Mouse (Mus musculus): Measurements from ENCODE around the gene Cpne7. TPM values are rescaled to one million over a fixed set of nuclear protein-coding genes. Genes with fewer than 3 reads are reported as not detected.

Cpne7 gene
- polyA plus RNA-seq, 1 experiment = 20.9 TPM

- TF ChIP-seq GATA1 (IDR thresholded peaks at IDR 0.05; ENCODE audit: low read length) = no peak
These were observed 20.5 kb downstream of the Cpne7 start for GRCm38 (mm10) chr8:123137645-123138077.

- no peak for TF ChIP-seq GATA1 (IDR thresholded peaks at IDR 0.05; ENCODE audit: low read length)
These were observed 21.6 kb downstream of the Cpne7 start for GRCm38 (mm10) chr8:123138741-123139140.

GRCm38 (mm10) chr8:123141741-123142462 is 24.7 kb downstream of the Cpne7 start:
- TF ChIP-seq GATA1 (IDR thresholded peaks at IDR 0.05; ENCODE audit: low read length) = no peak

GRCm38 (mm10) chr8:123145279-123145678 is 28.1 kb downstream of the Cpne7 start:
- no peak for TF ChIP-seq GATA1 (IDR thresholded peaks at IDR 0.05; ENCODE audit: low read length)

GRCm38 (mm10) chr8:123146390-123146789 is 29.2 kb downstream of the Cpne7 start:
- TF ChIP-seq GATA1 (IDR thresholded peaks at IDR 0.05; ENCODE audit: low read length) = no peak

- TF ChIP-seq GATA1 (IDR thresholded peaks at IDR 0.05; ENCODE audit: low read length) = no peak
These were observed 33.6 kb downstream of the Cpne7 start for GRCm38 (mm10) chr8:123150737-123151171.

GRCm38 (mm10) chr8:123155177-123155576 is 38.0 kb downstream of the Cpne7 start:
- no peak for TF ChIP-seq GATA1 (IDR thresholded peaks at IDR 0.05; ENCODE audit: low read length)

- TF ChIP-seq GATA1 (IDR thresholded peaks at IDR 0.05; ENCODE audit: low read length) = no peak
These were observed 39.0 kb downstream of the Cpne7 start for GRCm38 (mm10) chr8:123156070-123156773.

GRCm38 (mm10) chr8:123157888-123158465 is 40.8 kb downstream of the Cpne7 start, which contains the start of gene Sult5a1:
Gene Sult5a1, minus strand, starts transcription at chr8:123158315.
- TF ChIP-seq GATA1 (IDR thresholded peaks at IDR 0.05; ENCODE audit: low read length) = no peak

- no peak for TF ChIP-seq GATA1 (IDR thresholded peaks at IDR 0.05; ENCODE audit: low read length)
These were observed 64.2 kb downstream of the Cpne7 start for GRCm38 (mm10) chr8:123181391-123181790.

Other genes starting within 250 kb of the Cpne7 start
- gene Ankrd11, start 75.1 kb upstream of the Cpne7 start, polyA plus RNA-seq (2012) = 116 and 137 TPM in 2 replicates
- gene Spg7, start 54.4 kb upstream of the Cpne7 start, polyA plus RNA-seq (2012) = 42.9 and 50.3 TPM in 2 replicates
- 3,898 and 4,864 TPM in 2 replicates for gene Rpl13, start 15.0 kb upstream of the Cpne7 start, polyA plus RNA-seq (2012)
- gene Sult5a1, start 40.9 kb downstream of the Cpne7 start, polyA plus RNA-seq (2012) = not detected in 2 replicates
- gene Dpep1, start 68.9 kb downstream of the Cpne7 start, polyA plus RNA-seq (2012) = not detected in 2 replicates
- 46.9 and 51.5 TPM in 2 replicates for gene Chmp1a, start 95.4 kb downstream of the Cpne7 start, polyA plus RNA-seq (2012)
- 0.21 and 0.54 TPM in 2 replicates for gene Spata33, start 95.5 kb downstream of the Cpne7 start, polyA plus RNA-seq (2012)
- 69.4 and 91.1 TPM in 2 replicates for gene Cdk10, start 107.5 kb downstream of the Cpne7 start, polyA plus RNA-seq (2012)
- gene Spata2l, start 118.9 kb downstream of the Cpne7 start, polyA plus RNA-seq (2012) = 4.9 and 6.5 TPM in 2 replicates
- gene Zfp276, start 136.8 kb downstream of the Cpne7 start, polyA plus RNA-seq (2012) = 7.1 and 8.6 TPM in 2 replicates
- gene Vps9d1, start 137.0 kb downstream of the Cpne7 start, polyA plus RNA-seq (2012) = 65.3 and 87.9 TPM in 2 replicates
- 51.2 and 55.3 TPM in 2 replicates for gene Fanca, start 201.2 kb downstream of the Cpne7 start, polyA plus RNA-seq (2012)
- 0.22 and 0.26 TPM in 2 replicates for gene Spire2, start 215.3 kb downstream of the Cpne7 start, polyA plus RNA-seq (2012)

All from G1E-ER4 (cell line).